Mouse (Mus musculus) MEL (cell line): ENCODE measurements around the gene Wdr45. TPM values are rescaled to one million over a fixed set of nuclear protein-coding genes. Genes with fewer than 3 reads are reported as not detected.

ENCODE experiments used
- DNase-seq: peaks from one replicate; pipeline ENCODE4 v3.0.0; 2011; ENCODE audit warnings: low read depth, low spot score
- H3K27ac ChIP-seq: 2 replicates; pipeline ENCODE4 v1.5.1; 2012; ENCODE audit warnings: low read depth, mild to moderate bottlenecking, control low read depth, low read length, moderate library complexity; ENCODE audit not compliant: control insufficient read depth
- H3K27me3 ChIP-seq, 2 experiments: fragments of 150-350 bp in 1 of 2; sonication (generic) in 1 of 2; 2 replicates each; pipeline ENCODE4 v1.6.1; 2012; ENCODE audit warnings: low read length in 2 of 2, mild to moderate bottlenecking in 2 of 2, improper control_type of control experiment in 1 of 2, moderate library complexity in 1 of 2; ENCODE audit not compliant: insufficient read depth in 2 of 2, control insufficient read depth in 1 of 2
- H3K36me3 ChIP-seq, 2 experiments: 2 replicates each; pipeline ENCODE4 v1.6.1; 2012 to 2014; ENCODE audit warnings: low read length in 2 of 2, improper control_type of control experiment in 1 of 2, inconsistent platforms in 1 of 2, mild to moderate bottlenecking in 1 of 2; ENCODE audit not compliant: insufficient read depth in 2 of 2, control insufficient read depth in 1 of 2
- H3K4me1 ChIP-seq, 2 experiments: fragments of 150-350 bp in 1 of 2; sonication (generic) in 1 of 2; 2 replicates each; pipeline ENCODE4 v1.6.1; 2012; ENCODE audit warnings: low read length in 2 of 2, improper control_type of control experiment in 1 of 2, mild to moderate bottlenecking in 1 of 2; ENCODE audit not compliant: insufficient read depth in 2 of 2, control insufficient read depth in 1 of 2
- H3K4me3 ChIP-seq, 2 experiments: fragments of 150-350 bp in 1 of 2; sonication (generic) in 1 of 2; 2 replicates each; pipeline ENCODE4 v1.5.1; 2012; ENCODE audit warnings: low read depth in 2 of 2, low read length in 2 of 2, mild to moderate bottlenecking in 2 of 2, moderate library complexity in 2 of 2, control low read depth in 1 of 2, improper control_type of control experiment in 1 of 2; ENCODE audit not compliant: control insufficient read depth in 1 of 2, insufficient read depth in 1 of 2
- H3K79me2 ChIP-seq: 2 replicates; pipeline ENCODE4 v1.6.1; 2012; ENCODE audit warnings: mild to moderate bottlenecking, low read length, moderate library complexity; ENCODE audit not compliant: control insufficient read depth, poor library complexity, insufficient read depth
- H3K9ac ChIP-seq: 2 replicates; pipeline ENCODE4 v1.6.1; 2012; ENCODE audit warnings: low read depth, mild to moderate bottlenecking, control low read depth, low read length, moderate library complexity; ENCODE audit not compliant: control insufficient read depth, poor library complexity, severe bottlenecking
- H3K9me3 ChIP-seq: fragments of 150-350 bp; sonication (generic); replicated peaks from 2 replicates; pipeline ENCODE4 v1.6.1; 2012; ENCODE audit warnings: mild to moderate bottlenecking, low read length, improper control_type of control experiment, moderate library complexity; ENCODE audit not compliant: insufficient read depth
- CHD1 ChIP-seq: IDR thresholded peaks from 2 replicates; pipeline ENCODE4 v1.6.1; 2012; ENCODE audit warnings: low read depth, mild to moderate bottlenecking, inconsistent platforms, low read length, improper control_type of control experiment
- CTCF ChIP-seq, 3 experiments: IDR thresholded peaks in 2 of 3; conservative IDR thresholded peaks in 1 of 3; 2 replicates each; pipeline ENCODE4 v1.5.1; 2011 to 2012; ENCODE audit warnings: low read length in 3 of 3, low read depth in 2 of 3, mild to moderate bottlenecking in 2 of 3, improper control_type of control experiment in 1 of 3, inconsistent platforms in 1 of 3, mixed read lengths in 1 of 3, moderate library complexity in 1 of 3; ENCODE audit not compliant: control insufficient read depth in 1 of 3, insufficient read depth in 1 of 3, poor library complexity in 1 of 3, severe bottlenecking in 1 of 3
- EP300 ChIP-seq, 2 experiments: IDR thresholded peaks; 2 replicates each; pipeline ENCODE4 v1.6.1; 2011; ENCODE audit warnings: improper control_type of control experiment in 2 of 2, low read length in 2 of 2, low read depth in 1 of 2, mild to moderate bottlenecking in 1 of 2
- ETS1 ChIP-seq: IDR thresholded peaks from 2 replicates; pipeline ENCODE4 v1.6.1; 2012; ENCODE audit warnings: low read depth, mild to moderate bottlenecking, inconsistent platforms, low read length, improper control_type of control experiment, moderate library complexity
- GATA1 ChIP-seq: IDR thresholded peaks from 2 replicates; pipeline ENCODE4 v1.6.1; 2011; ENCODE audit warnings: low read depth, low read length, improper control_type of control experiment
- JUND ChIP-seq: IDR thresholded peaks from 2 replicates; pipeline ENCODE4 v1.6.1; 2011; ENCODE audit warnings: low read depth, mild to moderate bottlenecking, improper control_type of control experiment, low read length
- MXI1 ChIP-seq: IDR thresholded peaks from 2 replicates; pipeline ENCODE4 v1.6.1; 2011; ENCODE audit warnings: mild to moderate bottlenecking, low read depth, low read length, improper control_type of control experiment
- MYB ChIP-seq: IDR thresholded peaks from 2 replicates; pipeline ENCODE4 v1.6.1; 2011; ENCODE audit warnings: mild to moderate bottlenecking, low read depth, low read length, improper control_type of control experiment
- NRF1 ChIP-seq: IDR thresholded peaks from 2 replicates; pipeline ENCODE4 v1.6.1; 2014; ENCODE audit warnings: low read depth, mild to moderate bottlenecking, inconsistent platforms, low read length, improper control_type of control experiment, moderate library complexity; ENCODE audit not compliant: poor library complexity, insufficient read depth, severe bottlenecking
- RAD21 ChIP-seq: IDR thresholded peaks from 2 replicates; pipeline ENCODE4 v1.6.1; 2011; ENCODE audit warnings: mild to moderate bottlenecking, low read depth, low read length, improper control_type of control experiment
- SMC3 ChIP-seq: IDR thresholded peaks from 2 replicates; pipeline ENCODE4 v1.6.1; 2011; ENCODE audit warnings: low read depth, low read length, improper control_type of control experiment
- TAL1 ChIP-seq: IDR thresholded peaks from 2 replicates; pipeline ENCODE4 v1.6.1; 2012; ENCODE audit warnings: mild to moderate bottlenecking, inconsistent platforms, low read length, moderate library complexity, mixed read lengths
- TCF12 ChIP-seq: IDR thresholded peaks from 2 replicates; pipeline ENCODE4 v1.6.1; 2014; ENCODE audit warnings: low read depth, mild to moderate bottlenecking, inconsistent platforms, low read length, improper control_type of control experiment, moderate library complexity
- UBTF ChIP-seq: IDR thresholded peaks from 2 replicates; pipeline ENCODE4 v1.6.1; 2012; ENCODE audit warnings: low read depth, mild to moderate bottlenecking, inconsistent platforms, low read length, improper control_type of control experiment, moderate library complexity, borderline replicate concordance; ENCODE audit not compliant: insufficient read depth
- ZC3H11A ChIP-seq: IDR thresholded peaks from 2 replicates; pipeline ENCODE4 v1.6.1; 2012; ENCODE audit warnings: low read depth, mild to moderate bottlenecking, inconsistent platforms, low read length, improper control_type of control experiment
- ZNF384 ChIP-seq: IDR thresholded peaks from 2 replicates; pipeline ENCODE4 v1.6.1; 2012; ENCODE audit warnings: low read depth, mild to moderate bottlenecking, inconsistent platforms, low read length, improper control_type of control experiment
- polyA plus RNA-seq, 2 experiments: library from polyadenylated mRNA; stranded (reverse) in 1 of 2; unstranded in 1 of 2; fragments of >175 nt in 1 of 2; fragments of >200 nt in 1 of 2; gene quantifications; 2 replicates each; pipeline versions ENCODE4 v1.2.1 to v1.2.4; 2012; ENCODE audit warnings: low replicate concordance in 2 of 2, low read depth in 1 of 2; ENCODE audit not compliant: insufficient read length in 2 of 2, insufficient read depth in 1 of 2, missing spikeins in 1 of 2
- total RNA-seq: library from RNA; depleted of rRNA; stranded (reverse); fragments of 300-350 nt; gene quantifications from 2 replicates; pipeline ENCODE4 v1.2.3, GENCODE M21; 2012

The Wdr45 gene
- total and polyA plus RNA-seq, 3 experiments = 13.9 to 36.1 TPM; not detected in 1

DNA sequence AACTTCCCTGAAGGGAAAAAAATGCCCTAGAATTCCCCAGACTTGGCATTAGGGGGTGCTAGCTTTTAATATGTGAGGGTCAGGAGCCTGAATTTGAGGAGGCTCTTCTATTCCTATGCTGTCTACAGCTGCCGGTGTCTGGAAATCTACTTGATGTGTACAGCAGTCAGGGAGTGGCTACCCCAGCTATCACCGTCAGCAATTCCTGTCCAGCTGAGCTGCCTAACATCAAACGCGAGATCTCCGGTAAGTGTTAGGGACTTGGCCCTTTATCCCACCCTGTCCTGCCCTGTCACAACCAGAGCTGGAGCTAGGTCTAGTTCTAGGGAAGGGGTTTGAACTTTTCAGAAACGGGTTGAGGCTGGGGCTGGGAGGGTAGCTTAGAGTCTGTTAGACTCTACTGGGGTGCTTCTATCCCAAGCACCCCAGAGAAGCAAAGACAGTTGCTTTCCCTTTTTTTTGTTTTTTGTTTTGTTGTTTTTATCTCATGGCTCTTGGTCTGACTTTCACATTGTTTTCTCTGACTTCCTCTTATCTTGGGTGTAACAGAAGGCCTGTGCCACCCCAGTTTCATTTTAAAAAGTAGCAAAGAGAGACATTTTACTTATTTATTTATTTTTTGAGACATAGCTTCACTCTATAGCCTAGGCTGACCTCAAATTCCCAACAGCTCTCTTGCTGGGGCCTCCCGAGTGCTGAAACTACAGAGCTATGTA is 55.3 kb downstream of the Wdr45 start:
- H3K4me3 ChIP-seq = peak overlapping the region; percentile 3 to 8; a peak in 2 of 4 replicates
- peaks cover 29 to 36% of the 10 kb centered on the region in 2 experiments for H3K4me1 ChIP-seq
- peak; percentile 69 for DNase-seq
- H3K79me2 ChIP-seq = peaks cover 11% of the 10 kb centered on the region
- peak overlapping the region; percentile 94 for H3K27ac ChIP-seq
- TF ChIP-seq MYB = peak; percentile 41; the same call in 1 of the 2 replicates
- peak; percentile 84 for TF ChIP-seq ETS1
- no peak for TF ChIP-seq UBTF
- TF ChIP-seq TCF12 = peak; percentile 80
- TF ChIP-seq GATA1 = peak; percentile 87
- TF ChIP-seq ZNF384 = peak; percentile 81
- no peak for TF ChIP-seq JUND
- peak; percentile 81 for TF ChIP-seq TAL1
- TF ChIP-seq CTCF (IDR thresholded peaks at IDR 0.05 in 2 of 3, conservative IDR thresholded peaks at IDR 0.05 in 1 of 3; ENCODE audit: control insufficient read depth in 1 of 3, insufficient read depth in 1 of 3, low read depth in 2 of 3, low read length in 3 of 3, poor library complexity in 1 of 3, severe bottlenecking in 1 of 3) = peak in 1 of 3 experiments; percentile 11; a peak in 1 of 6 replicates
- peak; percentile 80 to 81 for TF ChIP-seq EP300 (IDR thresholded peaks at IDR 0.05; ENCODE audit: low read depth in 1 of 2, low read length in 2 of 2)
- H3K27me3 ChIP-seq = no peaks in the 10 kb centered on the region
- peak overlapping the region; percentile 56 for H3K9ac ChIP-seq
- no peaks in the 10 kb centered on the region for H3K9me3 ChIP-seq
- H3K36me3 ChIP-seq = peaks cover 20 to 37% of the 10 kb centered on the region in 2 experiments

- Histone ChIP-seq H3K79me2 (no peaks in the 10 kb centered on the region; the same call in 1 of the 2 replicates), H3K4me3 (no peak overlapping the region), H3K9me3 (no peaks in the 10 kb centered on the region), H3K27ac (no peak overlapping the region), H3K4me1 (peaks cover 35 to 39% of the 10 kb centered on the region in 2 experiments), H3K36me3 (peaks cover 15 to 50% of the 10 kb centered on the region in 2 experiments), H3K9ac (no peak overlapping the region), H3K27me3 (no peaks in the 10 kb centered on the region)
- no peak for DNase-seq
- no peak for TF ChIP-seq ZNF384
- 0 out of 2 replicates have a peak, but pooled peaks have one; percentile 30 for TF ChIP-seq ZC3H11A
- no peak for TF ChIP-seq CHD1
- peak; percentile 38 for TF ChIP-seq RAD21
- no peak for TF ChIP-seq NRF1
- peak; percentile 61 to 66 (median 64) for TF ChIP-seq CTCF (IDR thresholded peaks at IDR 0.05 in 2 of 3, conservative IDR thresholded peaks at IDR 0.05 in 1 of 3; ENCODE audit: control insufficient read depth in 1 of 3, insufficient read depth in 1 of 3, low read depth in 2 of 3, low read length in 3 of 3, poor library complexity in 1 of 3, severe bottlenecking in 1 of 3)
- TF ChIP-seq MXI1 = no peak
- peak; percentile 55 for TF ChIP-seq SMC3
Observed at GRCm38 (mm10) chrX:7772766-7773165, 58.6 kb downstream of the Wdr45 start.
